Mouse (Mus musculus): ENCODE results near the gene Lamp1.

Gene Lamp1

GRCm38 (mm10) chr8:13163563-13163962 lies 4.6 kb downstream of the Lamp1 start:
- DNase-seq: no peak

- no peak for DNase-seq
Measured at GRCm38 (mm10) chr8:13164361-13164760, 5.4 kb downstream of the Lamp1 start.

- no peak for DNase-seq
Measured at GRCm38 (mm10) chr8:13170510-13170909, 11.5 kb downstream of the Lamp1 start.

- DNase-seq: no peak
Measured at GRCm38 (mm10) chr8:13174305-13174704, 15.3 kb downstream of the Lamp1 start.

- no peak for DNase-seq
Measured at GRCm38 (mm10) chr8:13174811-13175210, 15.8 kb downstream of the Lamp1 start.

GRCm38 (mm10) chr8:13175650-13176049 lies 16.7 kb downstream of the Lamp1 start:
- no peak for DNase-seq

- no peak for DNase-seq
Measured at GRCm38 (mm10) chr8:13177173-13177852, 18.4 kb downstream of the Lamp1 start.

GRCm38 (mm10) chr8:13178137-13178536 lies 19.2 kb downstream of the Lamp1 start:
- no peak for DNase-seq

GRCm38 (mm10) chr8:13179482-13179881 lies 20.5 kb downstream of the Lamp1 start:
- no peak for DNase-seq

- DNase-seq: no peak
Measured at GRCm38 (mm10) chr8:13179948-13180347, 21.0 kb downstream of the Lamp1 start.

- DNase-seq: no peak
Measured at GRCm38 (mm10) chr8:13180408-13180807, 21.4 kb downstream of the Lamp1 start.

GRCm38 (mm10) chr8:13180911-13181690 lies 22.1 kb downstream of the Lamp1 start:
- DNase-seq: no peak

- DNase-seq: no peak
Measured at GRCm38 (mm10) chr8:13181691-13181976, 22.7 kb downstream of the Lamp1 start.

- DNase-seq: no peak
Measured at GRCm38 (mm10) chr8:13186819-13187218, 27.9 kb downstream of the Lamp1 start.

GRCm38 (mm10) chr8:13187229-13187628 lies 28.3 kb downstream of the Lamp1 start:
- no peak for DNase-seq

GRCm38 (mm10) chr8:13187638-13188037 lies 28.7 kb downstream of the Lamp1 start:
- no peak for DNase-seq

GRCm38 (mm10) chr8:13188052-13188555 lies 29.1 kb downstream of the Lamp1 start:
- DNase-seq: no peak

- no peak for DNase-seq
Measured at GRCm38 (mm10) chr8:13188857-13189256, 29.9 kb downstream of the Lamp1 start.

- DNase-seq: no peak
Measured at GRCm38 (mm10) chr8:13190235-13190634, 31.3 kb downstream of the Lamp1 start.

GRCm38 (mm10) chr8:13194818-13195217 lies 35.9 kb downstream of the Lamp1 start:
- DNase-seq: no peak

GRCm38 (mm10) chr8:13197493-13197892 lies 38.5 kb downstream of the Lamp1 start:
- DNase-seq: no peak

- no peak for DNase-seq
Measured at GRCm38 (mm10) chr8:13199385-13200061, 40.6 kb downstream of the Lamp1 start.

GRCm38 (mm10) chr8:13200301-13201012 lies 41.5 kb downstream of the Lamp1 start, which contains the start of gene Grtp1:
Gene Grtp1 (minus strand): TSS chr8:13200620.
- DNase-seq: no peak
